Mouse (Mus musculus): ENCODE measurements around the gene Usp7. TPM values are rescaled to one million over a fixed set of nuclear protein-coding genes. Genes with fewer than 3 reads are reported as not detected.
"Not testable (repeated sequence)": the region's sequence is repeated elsewhere in the genome, so short reads cannot be mapped to it uniquely, and the experiment has no call there.

Gene Usp7
- polyA plus RNA-seq, 1 experiment from 2014 or later, result 26.5 TPM

DNA sequence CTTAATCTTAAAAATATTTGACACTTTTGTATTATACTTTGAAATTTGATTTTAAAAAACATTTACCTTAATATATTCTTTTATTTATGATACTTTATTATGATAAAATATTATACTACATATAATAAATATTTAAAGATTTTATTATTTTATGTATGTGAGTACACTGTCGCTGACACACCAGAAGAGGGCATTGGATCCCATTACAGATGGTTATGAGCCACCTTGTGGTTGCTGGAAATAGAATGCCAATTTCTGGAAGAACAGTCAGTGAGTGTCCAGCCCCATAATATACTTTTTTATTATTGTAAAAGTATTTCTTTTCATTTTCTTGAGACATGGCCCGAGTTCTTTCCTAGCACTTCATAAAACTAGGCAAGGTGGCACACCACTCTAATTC is 10.4 kb downstream of the Usp7 start:
- no peak for DNase-seq
- H3K9ac ChIP-seq, result no peak overlapping the region

DNA sequence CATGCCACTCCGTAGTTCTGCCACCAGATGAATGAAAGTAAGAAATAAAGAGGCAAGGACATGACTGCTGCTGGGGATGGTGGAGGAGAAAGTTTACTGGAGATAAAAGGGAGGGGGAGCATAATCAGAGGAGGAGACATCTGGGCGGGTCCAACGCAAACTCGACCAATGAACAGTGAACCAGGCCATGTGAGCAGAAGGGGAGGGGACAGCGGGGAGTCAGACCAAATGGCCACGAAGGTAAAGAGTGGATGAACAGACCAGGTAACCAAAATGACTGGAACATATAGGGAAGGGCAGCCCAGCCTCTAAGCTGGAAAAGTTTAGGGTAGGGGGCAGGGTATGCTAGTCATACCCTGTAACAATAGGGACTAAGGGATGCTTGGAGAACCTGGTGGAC is 10.9 kb downstream of the Usp7 start:
- DNase-seq (no peak), ATAC-seq (ENCODE audit: low read depth) (peak; percentile 76)
- Histone ChIP-seq H3K36me3 (no peaks in the 10 kb centered on the region), H3K4me2 (peak overlapping the region; percentile 26), H3K27ac (no peak overlapping the region), H3K9me3 (replicated peaks) (no peaks in the 10 kb centered on the region), H3K27me3 (no peaks in the 10 kb centered on the region), H3K9ac (peak overlapping the region; percentile 3; the same call in 1 of the 2 replicates), H3K4me1 (replicated peaks) (peaks cover 27% of the 10 kb centered on the region), H3K4me3 (replicated peaks) (no peak overlapping the region)
- WGBS (ENCODE audit: insufficient replicate concordance), result 41% methylated on average over 6 of the region's 6 CpGs

More for the DNA sequence above, 10.4 kb downstream of the Usp7 start:
- Histone ChIP-seq H3K36me3 (no peaks in the 10 kb centered on the region), H3K27me3 (no peaks in the 10 kb centered on the region), H3K4me2 (no peak overlapping the region), H3K9me3 (replicated peaks) (no peaks in the 10 kb centered on the region), H3K27ac (no peak overlapping the region), H3K4me1 (replicated peaks) (peaks cover 27% of the 10 kb centered on the region), H3K4me3 (replicated peaks) (no peak overlapping the region)
- 82% methylated on average over 2 of the region's 2 CpGs for whole genome bisulfite sequencing (ENCODE audit: insufficient replicate concordance)
- ATAC-seq (ENCODE audit: low read depth), result no peak

DNA sequence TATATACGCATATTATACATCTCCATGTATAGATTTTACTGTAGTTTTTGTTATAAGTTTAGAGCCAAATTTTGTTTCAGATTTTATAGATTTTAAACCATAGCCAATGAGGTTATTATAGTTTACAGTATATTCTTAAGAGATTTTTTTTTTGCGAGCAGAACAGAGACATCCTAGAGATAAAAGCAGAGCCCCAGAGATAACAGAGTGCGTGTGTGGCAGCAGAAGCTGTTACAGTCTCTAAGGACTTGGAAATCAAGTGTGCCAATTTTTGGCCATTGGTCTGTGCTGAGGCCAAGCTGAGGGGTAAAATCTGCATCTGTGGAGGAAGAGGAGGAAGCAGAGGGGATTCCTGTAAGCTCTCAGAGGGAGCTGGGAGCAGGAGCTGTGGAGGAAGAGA is 11.9 kb downstream of the Usp7 start:
- WGBS (ENCODE audit: insufficient replicate concordance), result 41% methylated on average over 3 of the region's 3 CpGs
- Histone ChIP-seq H3K4me1 (replicated peaks) (peaks cover 27% of the 10 kb centered on the region), H3K9me3 (replicated peaks) (no peaks in the 10 kb centered on the region), H3K36me3 (no peaks in the 10 kb centered on the region), H3K27me3 (no peaks in the 10 kb centered on the region), H3K27ac (0 out of 2 replicates have a peak overlapping the region, but pooled peaks have one; percentile 34), H3K4me3 (replicated peaks) (no peak overlapping the region), H3K4me2 (peak overlapping the region; percentile 26; the same call in 1 of the 2 replicates), H3K9ac (0 out of 2 replicates have a peak overlapping the region, but pooled peaks have one; percentile 3)
- ATAC-seq (ENCODE audit: low read depth), result no peak
- DNase-seq, result no peak

DNA sequence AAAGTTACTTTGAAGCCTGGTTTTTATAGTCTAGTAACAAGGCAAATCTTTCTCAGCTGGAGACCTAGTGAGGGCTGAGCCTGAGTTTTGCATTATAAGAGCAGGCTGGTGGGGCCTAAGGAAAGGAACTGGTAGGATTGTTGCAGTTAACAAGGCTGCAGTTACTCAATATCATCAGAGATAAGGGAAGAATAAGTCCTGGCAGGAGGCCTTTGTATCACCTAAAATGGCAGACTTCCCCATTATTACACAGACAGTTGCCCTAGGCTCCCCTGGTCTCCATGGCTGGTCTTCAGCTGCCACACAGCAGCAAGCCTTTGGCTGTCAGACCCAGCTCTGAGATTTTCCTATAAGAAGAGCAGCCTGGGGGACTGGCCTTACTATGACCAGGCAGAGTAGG is 13.4 kb downstream of the Usp7 start:
- ATAC-seq (ENCODE audit: low read depth) (no peak), DNase-seq (no peak)
- H3K4me1 ChIP-seq (replicated peaks), result peaks cover 27% of the 10 kb centered on the region
- no peak overlapping the region for H3K27ac ChIP-seq
- H3K4me3 ChIP-seq (replicated peaks), result no peak overlapping the region
- H3K4me2 ChIP-seq, result no peak overlapping the region
- no peaks in the 10 kb centered on the region for H3K36me3 ChIP-seq
- H3K27me3 ChIP-seq, result no peaks in the 10 kb centered on the region
- no peak overlapping the region for H3K9ac ChIP-seq
- no peaks in the 10 kb centered on the region for H3K9me3 ChIP-seq (replicated peaks)

DNA sequence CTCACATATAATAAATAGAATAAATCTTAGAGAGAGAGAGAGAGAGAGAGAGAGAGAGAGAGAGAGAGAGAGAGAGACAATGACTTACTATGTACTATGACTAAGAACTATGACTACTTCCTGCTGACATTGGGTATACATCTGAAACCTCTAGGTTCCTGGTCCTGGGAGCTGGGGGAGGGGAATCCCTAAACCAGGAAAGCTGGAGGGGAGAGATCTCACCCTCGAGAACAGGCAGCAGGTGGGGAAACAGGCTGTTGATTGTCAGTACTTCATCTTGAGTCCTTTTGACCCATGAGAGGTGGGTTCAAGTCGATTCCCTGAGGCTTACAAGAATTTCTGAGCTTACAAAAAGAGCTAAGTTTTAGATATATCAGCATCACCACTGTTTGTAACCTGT is 14.9 kb downstream of the Usp7 start:
- no peaks in the 10 kb centered on the region for H3K9me3 ChIP-seq (replicated peaks)
- ATAC-seq (ENCODE audit: low read depth) (no peak), DNase-seq (no peak)
- H3K36me3 ChIP-seq, result no peaks in the 10 kb centered on the region
- peaks cover 23% of the 10 kb centered on the region for H3K4me1 ChIP-seq (replicated peaks)
- no peak overlapping the region for H3K4me3 ChIP-seq (replicated peaks)
- H3K27ac ChIP-seq, result no peak overlapping the region
- H3K4me2 ChIP-seq, result no peak overlapping the region
- H3K9ac ChIP-seq, result no peak overlapping the region
- 0 out of 2 replicates have a peak, but pooled peaks cover 2% of the 10 kb centered on the region for H3K27me3 ChIP-seq
- 47% methylated on average over 2 of the region's 2 CpGs for WGBS (ENCODE audit: insufficient replicate concordance)

DNA sequence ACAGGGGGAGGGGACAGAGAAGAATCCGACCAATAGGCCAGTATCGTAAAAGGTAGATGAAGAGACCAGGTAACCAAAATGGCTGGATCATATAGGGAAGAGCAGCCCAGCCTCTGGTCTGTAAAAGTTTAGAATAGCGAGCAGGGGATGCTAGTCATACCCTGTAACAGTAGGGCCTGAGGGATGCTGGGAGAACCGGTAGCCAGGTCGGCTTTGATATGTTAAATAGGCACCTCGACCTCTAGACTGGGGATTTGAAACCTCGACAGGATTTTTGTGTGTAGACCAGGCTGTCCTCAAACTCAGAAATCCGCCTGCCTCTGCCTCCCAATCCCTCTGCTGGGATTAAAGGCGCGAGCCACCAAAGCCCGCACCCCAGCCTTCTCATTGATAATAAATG is 15.5 kb downstream of the Usp7 start:
- no peak for ATAC-seq (ENCODE audit: low read depth)
- 74% methylated on average over 11 of the region's 11 CpGs for WGBS (ENCODE audit: insufficient replicate concordance)

DNA sequence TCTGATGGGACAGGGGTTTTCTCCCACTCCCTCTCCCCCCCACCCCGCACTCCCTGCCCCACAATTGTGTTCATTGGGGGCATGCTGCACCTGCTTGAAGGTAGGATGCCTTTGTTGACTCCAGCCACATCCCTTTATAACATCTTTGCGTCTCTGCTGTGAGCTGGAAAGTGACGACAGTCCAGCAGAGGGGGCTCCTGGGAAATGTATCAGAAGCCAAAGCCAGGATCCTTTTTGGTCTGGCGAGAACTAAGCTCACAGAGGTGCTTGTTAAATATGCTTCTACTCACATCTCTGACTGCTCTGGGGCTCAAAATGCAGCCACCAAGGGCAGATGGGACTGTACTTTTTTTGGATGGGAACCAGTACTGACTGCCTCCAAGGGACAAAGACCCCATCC is 21.0 kb downstream of the Usp7 start:
- H3K9ac ChIP-seq, result no peak overlapping the region
- 38% methylated on average over 4 of the region's 4 CpGs for WGBS (ENCODE audit: insufficient replicate concordance)
- H3K36me3 ChIP-seq, result no peaks in the 10 kb centered on the region
- DNase-seq, result no peak
- H3K9me3 ChIP-seq (replicated peaks), result no peaks in the 10 kb centered on the region
- H3K4me1 ChIP-seq (replicated peaks), result peaks cover 46% of the 10 kb centered on the region
- no peak overlapping the region for H3K4me3 ChIP-seq (replicated peaks)
- ATAC-seq (ENCODE audit: low read depth), result no peak
- H3K27me3 ChIP-seq, result 0 out of 2 replicates have a peak, but pooled peaks cover 2% of the 10 kb centered on the region
- no peak overlapping the region for H3K27ac ChIP-seq
- H3K4me2 ChIP-seq, result no peak overlapping the region

More for the DNA sequence above, 15.5 kb downstream of the Usp7 start:
- H3K27ac ChIP-seq, result no peak overlapping the region
- H3K36me3 ChIP-seq, result no peaks in the 10 kb centered on the region
- H3K4me2 ChIP-seq, result no peak overlapping the region
- H3K9me3 ChIP-seq (replicated peaks), result no peaks in the 10 kb centered on the region
- H3K27me3 ChIP-seq, result 0 out of 2 replicates have a peak, but pooled peaks cover 2% of the 10 kb centered on the region
- H3K4me1 ChIP-seq (replicated peaks), result peaks cover 23% of the 10 kb centered on the region
- DNase-seq, result no peak
- H3K4me3 ChIP-seq (replicated peaks), result no peak overlapping the region
- H3K9ac ChIP-seq, result no peak overlapping the region

DNA sequence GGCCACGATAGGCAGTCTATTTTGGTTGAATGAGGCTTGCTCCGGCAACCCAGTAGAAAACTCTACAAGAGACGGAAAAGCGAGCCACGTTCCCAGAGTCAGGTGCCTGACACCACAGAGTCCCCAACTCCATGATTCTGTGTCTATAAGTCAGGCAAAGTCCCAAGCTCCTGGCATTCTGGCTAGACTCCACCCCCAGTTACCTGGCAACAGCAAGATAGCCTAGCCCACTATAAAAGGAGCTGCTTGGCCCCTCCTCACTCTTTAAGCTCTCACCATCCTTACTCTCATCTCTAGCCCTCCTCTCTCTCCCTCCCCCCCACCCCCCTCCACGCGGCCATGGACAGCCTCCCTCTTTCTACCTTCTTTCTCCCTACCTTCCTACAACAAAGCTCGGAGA is 21.8 kb downstream of the Usp7 start:
- H3K36me3 ChIP-seq; ATAC-seq (ENCODE audit: low read depth); H3K4me2 ChIP-seq; H3K9me3 ChIP-seq (replicated peaks); H3K4me3 ChIP-seq (replicated peaks); H3K9ac ChIP-seq; DNase-seq; H3K27ac ChIP-seq; H3K27me3 ChIP-seq: not testable (repeated sequence)
- peaks cover 53% of the 10 kb centered on the region for H3K4me1 ChIP-seq (replicated peaks)
- WGBS (ENCODE audit: insufficient replicate concordance), result 46% methylated on average over 8 of the region's 8 CpGs

DNA sequence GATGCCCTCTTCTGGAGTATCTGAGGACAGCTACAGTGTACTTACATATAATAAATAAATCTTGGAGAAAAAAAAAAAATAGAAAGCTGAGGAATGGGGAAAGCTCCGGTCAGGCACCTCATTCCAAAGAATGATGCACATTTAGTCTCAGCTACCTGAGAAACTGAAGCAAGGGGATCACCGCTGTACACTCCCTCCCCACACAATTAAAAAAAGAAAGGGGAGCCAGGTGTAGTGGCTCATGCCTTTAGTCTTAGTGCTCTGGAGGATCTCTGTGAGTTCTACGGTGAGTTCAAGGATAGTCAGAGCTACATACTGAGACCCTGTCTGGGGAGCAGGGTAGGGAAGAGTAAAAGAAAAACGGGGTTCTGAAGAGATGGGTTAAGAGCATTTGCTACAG is 22.6 kb downstream of the Usp7 start:
- ATAC-seq (ENCODE audit: low read depth) (peak; percentile 2; the same call in 1 of the 2 replicates), DNase-seq (no peak)
- no peaks in the 10 kb centered on the region for H3K36me3 ChIP-seq
- H3K9ac ChIP-seq, result no peak overlapping the region
- no peaks in the 10 kb centered on the region for H3K9me3 ChIP-seq (replicated peaks)
- 0 out of 2 replicates have a peak, but pooled peaks cover 2% of the 10 kb centered on the region for H3K27me3 ChIP-seq
- H3K4me3 ChIP-seq (replicated peaks), result no peak overlapping the region
- H3K27ac ChIP-seq, result peak overlapping the region; percentile 98
- WGBS (ENCODE audit: insufficient replicate concordance), result 53% methylated on average over 4 of the region's 4 CpGs
- H3K4me1 ChIP-seq (replicated peaks), result peaks cover 62% of the 10 kb centered on the region
- no peak overlapping the region for H3K4me2 ChIP-seq

DNA sequence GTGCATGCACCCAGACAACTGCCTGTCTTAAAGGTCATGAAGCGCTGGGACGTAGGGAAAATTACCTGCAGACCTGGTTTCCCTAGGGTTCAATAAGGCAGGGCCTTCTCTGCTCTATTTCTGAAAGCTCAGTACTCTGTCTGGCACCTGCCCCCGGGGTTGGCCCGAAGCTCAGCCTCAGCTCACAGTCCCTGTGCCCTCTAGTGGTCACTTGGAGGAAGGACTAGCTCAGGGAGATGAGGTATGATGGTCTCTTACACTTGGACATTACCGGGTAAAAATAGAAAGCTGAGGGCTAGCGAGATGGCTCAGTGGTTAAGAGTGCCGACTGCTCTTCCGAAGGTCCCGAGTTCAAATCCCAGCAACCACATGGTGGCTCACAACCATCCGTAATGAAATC is 23.0 kb downstream of the Usp7 start:
- Histone ChIP-seq H3K4me1 (replicated peaks) (peaks cover 66% of the 10 kb centered on the region), H3K4me3 (replicated peaks) (peak overlapping the region; percentile 30; the same call in 1 of the 2 replicates), H3K9me3 (replicated peaks) (no peaks in the 10 kb centered on the region), H3K27me3 (0 out of 2 replicates have a peak, but pooled peaks cover 2% of the 10 kb centered on the region), H3K9ac (peak overlapping the region; percentile 75), H3K27ac (peak overlapping the region; percentile 98), H3K4me2 (peak overlapping the region; percentile 66), H3K36me3 (no peaks in the 10 kb centered on the region)
- peak; percentile 72 for ATAC-seq (ENCODE audit: low read depth)
- WGBS (ENCODE audit: insufficient replicate concordance), result 5% methylated on average over 10 of the region's 10 CpGs
- peak; percentile 75 for DNase-seq

DNA sequence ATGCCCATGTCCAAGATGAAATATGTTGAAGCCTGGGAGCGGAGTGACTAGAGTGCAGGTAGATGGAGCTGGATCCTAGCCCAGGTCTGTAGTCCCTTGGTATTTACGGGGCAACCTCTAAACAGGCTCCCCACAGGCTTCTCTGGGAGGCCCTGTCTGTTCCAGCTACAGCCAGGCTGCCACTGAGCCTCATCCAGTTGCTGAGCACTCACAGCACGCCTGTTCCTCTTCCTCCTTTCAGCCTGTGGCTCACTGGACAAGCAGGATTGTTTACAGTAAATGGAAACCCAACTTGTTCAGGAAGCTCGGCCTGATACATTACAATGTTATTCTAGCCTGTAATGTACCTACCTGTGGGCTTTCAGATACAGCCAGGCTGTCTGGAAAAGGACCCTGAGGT is 23.5 kb downstream of the Usp7 start:
- Histone ChIP-seq H3K4me3 (replicated peaks) (peak overlapping the region; percentile 30), H3K27me3 (0 out of 2 replicates have a peak, but pooled peaks cover 2% of the 10 kb centered on the region), H3K9me3 (replicated peaks) (no peaks in the 10 kb centered on the region), H3K4me1 (replicated peaks) (peaks cover 71% of the 10 kb centered on the region), H3K9ac (peak overlapping the region; percentile 75), H3K36me3 (no peaks in the 10 kb centered on the region), H3K27ac (peak overlapping the region; percentile 98), H3K4me2 (peak overlapping the region; percentile 66)
- ATAC-seq (ENCODE audit: low read depth), result peak; percentile 16; the same call in 1 of the 2 replicates
- 63% methylated on average over 4 of the region's 4 CpGs for WGBS (ENCODE audit: insufficient replicate concordance)
- peak; percentile 28 for DNase-seq

DNA sequence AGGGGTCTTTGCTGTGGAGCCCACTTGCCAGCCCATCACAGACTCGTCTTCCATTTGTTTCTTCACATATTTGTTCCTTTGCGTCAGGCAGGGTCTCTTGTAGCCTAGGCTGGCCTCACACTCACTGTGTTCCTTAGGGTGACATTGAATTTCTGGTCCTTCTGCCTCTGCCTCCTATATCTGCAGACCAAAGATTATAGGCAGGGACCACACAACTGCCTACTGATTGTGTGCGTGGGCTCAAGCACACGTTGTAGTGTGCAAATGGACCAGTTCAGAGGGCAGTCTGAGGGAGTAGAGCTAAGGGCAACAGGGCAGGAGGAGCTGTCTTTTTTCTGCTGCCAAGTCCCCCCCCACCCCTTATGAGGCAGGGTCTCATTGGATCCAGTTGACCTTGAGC is 24.0 kb downstream of the Usp7 start:
- Histone ChIP-seq H3K27ac (peak overlapping the region; percentile 98), H3K9ac (peak overlapping the region; percentile 75), H3K36me3 (no peaks in the 10 kb centered on the region), H3K4me3 (replicated peaks) (peak overlapping the region; percentile 30), H3K4me2 (peak overlapping the region; percentile 66), H3K9me3 (replicated peaks) (no peaks in the 10 kb centered on the region), H3K4me1 (replicated peaks) (peaks cover 75% of the 10 kb centered on the region), H3K27me3 (0 out of 2 replicates have a peak, but pooled peaks cover under 1% of the 10 kb centered on the region)
- WGBS (ENCODE audit: insufficient replicate concordance), result 42% methylated on average over 4 of the region's 4 CpGs
- ATAC-seq (ENCODE audit: low read depth) (peak; percentile 62), DNase-seq (peak; percentile 39)

Measured in liver, embryonic 13.5 days (tissue).